Mouse (Mus musculus) right cerebral cortex, adult 18-20 months (tissue): ENCODE data around the gene Slc22a15.
"Not testable (repeated sequence)": the region's sequence is repeated elsewhere in the genome, so short reads cannot be mapped to it uniquely, and the experiment has no call there.

Source experiments
- DNase-seq: peaks from one replicate; pipeline ENCODE4 v3.0.0; 2022; ENCODE audit warnings: mixed read lengths

The Slc22a15 gene

DNA sequence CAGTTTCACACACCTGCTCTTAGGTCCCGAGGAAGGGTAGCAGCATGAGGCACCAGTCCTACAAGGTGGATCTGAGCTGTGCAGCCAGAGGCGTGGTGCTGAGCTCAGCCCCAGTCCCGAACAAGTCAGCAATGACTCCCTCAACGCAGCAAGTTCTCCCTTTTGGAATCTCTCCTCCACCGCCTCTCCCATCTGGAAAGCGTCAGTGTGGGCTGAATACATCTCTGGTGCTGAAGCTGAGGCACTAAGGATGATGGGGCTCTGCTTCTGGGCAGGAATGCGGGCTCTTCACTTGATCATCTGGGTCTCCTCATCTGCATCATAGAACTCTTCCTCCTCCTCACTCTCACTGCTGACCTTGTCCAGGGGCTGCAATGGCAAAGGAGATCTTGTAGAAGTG is 64.1 kb downstream of the Slc22a15 start:
- DNase-seq = peak; percentile 76

DNA sequence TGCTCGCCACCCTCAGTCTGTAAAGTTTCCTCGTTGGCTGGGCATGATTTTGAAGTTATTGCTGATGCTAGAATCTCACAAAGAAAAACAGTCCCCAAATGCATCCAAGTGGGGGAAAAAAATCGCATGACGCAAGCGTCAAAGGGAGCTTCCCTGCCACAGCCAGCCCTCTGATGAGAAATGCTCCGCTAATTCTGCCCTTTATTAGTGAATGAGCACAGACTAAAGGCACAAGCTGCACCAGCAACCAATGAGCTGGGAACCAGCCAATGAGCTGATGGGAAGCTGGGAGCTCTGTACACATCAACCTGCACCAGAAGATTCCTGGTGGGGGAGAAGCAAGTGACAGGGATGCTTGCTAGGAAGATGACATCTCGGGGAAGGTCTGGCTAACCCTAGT is 64.5 kb downstream of the Slc22a15 start:
- no peak for DNase-seq

DNA sequence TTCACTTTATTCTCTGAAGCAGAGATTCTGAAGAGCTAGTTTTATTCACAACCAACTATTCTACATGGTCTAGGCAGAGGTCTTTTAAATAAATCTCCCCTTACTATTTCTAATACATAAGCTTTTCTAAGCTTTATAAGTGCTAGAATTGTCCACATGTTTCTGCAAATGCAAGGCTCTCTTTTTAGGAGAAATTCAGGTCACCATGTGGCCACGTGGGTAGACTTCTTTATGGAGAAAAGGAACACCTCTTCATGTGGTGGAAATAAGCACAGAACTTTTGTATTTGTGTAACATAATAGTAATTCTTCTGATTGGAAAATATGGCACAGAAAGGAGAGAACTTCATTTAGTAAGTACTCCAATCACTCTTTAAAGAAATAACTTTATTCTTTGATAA is 70.2 kb downstream of the Slc22a15 start:
- DNase-seq = peak; percentile 16

DNA sequence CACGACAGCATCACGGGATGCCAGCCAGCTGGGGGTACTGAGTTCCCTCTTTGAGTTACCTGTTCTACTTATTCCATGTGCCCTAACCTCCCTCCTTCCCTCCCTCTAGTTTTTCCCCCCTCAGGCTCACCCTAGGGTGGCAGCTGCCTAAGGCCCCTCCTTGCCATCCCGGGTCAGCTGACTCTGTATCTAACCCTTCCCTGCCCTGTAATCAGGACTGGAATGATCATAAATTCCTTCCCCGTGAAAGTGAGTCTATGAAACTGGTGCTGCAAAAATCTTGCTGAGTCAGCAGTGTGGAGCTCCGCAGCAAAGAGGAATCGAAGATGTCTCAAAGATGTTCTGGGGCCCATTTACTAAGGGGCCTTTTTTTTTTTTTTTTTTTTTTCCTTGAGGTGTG is 72.9 kb downstream of the Slc22a15 start:
- no peak for DNase-seq

DNA sequence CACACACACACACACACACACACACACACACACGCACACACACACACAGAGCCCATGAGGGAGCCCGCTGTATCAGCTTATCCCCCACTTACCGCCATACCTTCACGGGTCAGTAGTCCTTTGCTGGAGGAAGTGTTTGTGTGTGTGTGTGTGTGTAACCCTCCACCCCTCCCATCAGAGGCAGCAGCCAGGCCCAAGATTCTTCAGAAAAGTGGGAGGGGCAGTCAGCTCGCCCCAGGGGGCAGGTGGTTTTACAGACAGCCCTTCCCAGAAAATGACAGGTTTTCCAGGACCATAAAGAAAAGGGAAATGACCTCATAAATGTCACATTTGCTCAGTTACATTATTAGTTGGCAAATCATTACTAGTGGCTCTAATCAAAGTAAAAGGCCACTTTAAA is 75.4 kb downstream of the Slc22a15 start, which contains the start of gene Mab21l3:
Gene Mab21l3 (minus strand): TSS at position 144 of the 400 bp plus-strand sequence.
- no peak for DNase-seq

DNA sequence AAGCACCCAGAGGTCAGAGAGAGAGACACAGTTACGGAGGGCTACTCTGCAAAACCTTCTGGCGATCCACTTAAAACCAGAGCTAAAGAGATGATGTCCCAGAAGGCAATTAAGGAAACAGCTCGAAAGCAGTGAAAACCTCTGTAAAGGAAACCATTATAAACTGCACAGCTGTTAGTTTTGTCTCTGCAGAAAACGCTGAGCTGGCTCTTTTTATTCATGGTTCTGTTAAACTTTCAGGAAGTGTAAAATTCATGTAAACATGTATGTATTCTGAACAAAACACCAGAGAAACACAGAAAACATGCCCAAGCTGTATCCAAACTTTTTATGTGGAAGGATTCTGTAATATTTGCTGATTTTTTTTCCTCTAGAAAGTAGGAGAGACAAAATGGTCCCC is 78.2 kb downstream of the Slc22a15 start:
- no peak for DNase-seq

DNA sequence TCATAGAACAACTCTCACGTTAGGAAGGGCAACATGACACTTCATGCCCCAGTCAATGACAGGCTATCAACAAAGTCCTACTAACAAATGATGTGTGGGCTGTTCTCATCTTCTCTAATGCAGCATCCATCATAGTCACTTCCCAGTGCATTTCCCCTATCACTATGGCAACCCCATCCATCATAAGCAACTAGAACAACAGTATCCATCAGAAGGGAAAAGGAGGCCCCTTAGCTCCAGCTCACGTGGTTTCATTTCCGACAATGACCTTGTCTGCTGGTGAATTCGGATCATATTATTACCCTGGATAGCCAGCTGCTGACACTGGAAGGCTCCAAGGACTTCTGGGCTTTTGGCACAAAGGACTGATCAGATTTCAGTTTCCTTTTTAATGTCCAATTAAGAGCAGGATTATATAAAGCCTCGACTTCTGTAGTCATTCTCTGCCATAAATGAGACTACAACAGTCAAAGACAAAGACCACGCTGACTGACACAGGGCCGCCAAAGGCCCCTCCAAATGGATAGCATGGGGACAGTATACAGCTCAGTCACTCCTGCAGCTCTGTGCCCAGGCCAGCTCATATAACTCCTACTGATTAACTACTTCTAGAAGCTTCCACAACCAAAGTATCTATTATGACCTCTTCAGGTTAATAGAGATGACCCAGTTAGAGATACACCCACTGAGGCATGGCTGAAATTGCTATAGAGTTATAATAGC is 81.7 kb downstream of the Slc22a15 start:
- DNase-seq = no peak

DNA sequence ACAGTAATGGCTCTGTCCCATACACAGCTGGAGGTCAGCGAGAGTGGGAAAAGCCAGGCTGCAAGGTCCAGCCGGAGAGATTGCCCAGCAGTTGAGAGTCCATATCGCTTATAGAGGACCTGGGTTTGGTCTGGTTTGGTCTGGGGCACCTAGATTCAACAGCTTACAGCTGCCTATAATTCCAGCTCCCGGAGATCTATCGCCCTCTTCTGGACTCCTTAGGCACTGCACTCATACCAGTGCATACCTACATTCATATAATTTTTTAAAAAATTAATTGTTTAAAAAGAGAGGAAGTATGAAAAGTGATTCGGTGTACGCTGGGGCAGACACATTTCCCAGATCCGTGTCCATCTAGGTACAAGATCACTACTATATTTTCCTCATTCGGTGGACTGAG is 84.9 kb downstream of the Slc22a15 start:
- no peak for DNase-seq

DNA sequence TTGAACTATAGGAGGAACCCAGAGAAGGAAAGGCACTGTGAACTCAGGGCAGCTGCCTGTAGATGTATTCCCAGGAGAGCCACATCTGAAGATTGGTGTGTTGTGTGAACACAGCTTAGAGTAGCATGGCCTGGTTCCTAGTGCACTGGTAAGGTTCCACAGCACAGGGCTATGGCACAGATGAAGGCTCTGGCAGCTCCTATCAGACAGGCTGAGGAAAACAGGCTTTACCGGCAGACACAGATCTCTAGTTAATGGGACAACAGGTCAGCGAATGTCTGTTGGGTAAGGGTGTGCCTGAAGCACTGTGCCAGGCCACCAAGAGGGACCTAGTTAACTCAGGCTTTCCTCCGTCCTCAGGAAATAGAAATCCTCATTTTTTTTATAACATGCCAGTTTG is 87.3 kb downstream of the Slc22a15 start:
- no peak for DNase-seq

DNA sequence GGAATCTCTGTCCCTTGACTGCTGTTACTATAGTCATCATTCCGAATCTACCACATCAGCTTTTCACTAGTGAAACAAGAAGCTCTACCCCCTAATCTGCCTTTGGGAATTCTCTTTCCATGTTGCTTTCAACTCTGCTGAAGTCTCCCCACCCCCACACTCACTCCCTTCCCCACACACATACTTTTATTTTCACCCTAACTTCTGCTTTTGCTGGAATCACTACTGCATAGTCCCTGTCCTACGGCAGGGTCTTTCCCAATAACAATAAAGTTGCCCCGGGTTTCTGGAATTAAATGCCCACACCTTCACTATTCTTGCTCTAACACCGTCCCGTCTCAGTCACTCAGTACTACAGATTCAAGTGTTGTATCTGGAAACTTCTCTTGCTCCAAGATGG is 87.7 kb downstream of the Slc22a15 start:
- no peak for DNase-seq

DNA sequence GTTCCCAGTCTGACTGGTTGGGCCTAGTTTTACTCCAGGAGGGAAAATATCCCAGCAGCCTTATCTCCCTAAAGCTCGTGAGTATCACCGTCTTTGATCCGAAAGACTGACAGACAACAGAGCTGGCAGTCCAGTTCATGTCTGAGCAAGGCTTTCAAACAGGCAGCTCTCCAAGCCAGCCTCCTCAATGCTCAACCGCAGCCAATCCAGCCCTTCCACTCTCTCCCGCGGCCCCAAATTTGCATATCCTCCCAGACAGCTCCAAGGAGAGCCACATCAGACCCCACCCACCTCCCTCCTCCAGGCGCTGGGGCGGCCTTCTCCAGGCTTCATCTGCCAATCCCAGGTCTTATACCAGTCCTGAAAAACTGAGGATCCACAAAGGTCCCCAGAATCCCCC is 88.2 kb downstream of the Slc22a15 start:
- peak; percentile 79 for DNase-seq

DNA sequence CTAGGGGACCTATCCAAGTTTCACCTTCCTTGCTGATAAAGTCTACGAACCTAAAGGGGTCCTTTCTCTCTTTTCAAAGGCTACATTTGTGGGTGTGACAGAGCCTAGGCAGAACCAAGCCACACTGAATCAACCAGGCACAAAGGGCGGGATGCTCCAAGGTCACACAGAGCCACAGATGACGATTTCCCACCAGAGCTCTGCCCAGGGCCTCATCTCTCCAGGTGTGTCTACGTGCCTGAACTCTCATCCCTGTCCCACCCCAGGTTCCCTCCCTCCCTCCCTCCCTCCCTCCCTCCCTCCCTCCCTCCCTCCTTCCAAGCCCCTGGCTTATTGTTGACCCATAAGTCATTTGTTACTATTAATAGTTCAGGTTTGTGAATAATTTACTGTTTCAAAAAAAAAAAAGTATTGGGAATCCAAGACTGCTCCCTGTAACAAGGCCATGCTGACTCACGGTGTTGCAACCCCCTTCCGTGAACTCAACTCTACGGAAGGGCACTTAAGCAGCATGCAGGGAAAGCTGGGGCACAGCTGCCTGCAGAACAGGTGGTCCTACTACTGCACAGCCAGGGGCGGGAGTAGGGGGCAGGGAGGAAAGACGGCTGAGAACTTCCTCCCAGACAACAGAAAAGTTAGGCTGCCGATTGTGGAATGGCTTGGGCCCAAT is 92.9 kb downstream of the Slc22a15 start:
- no peak for DNase-seq

DNA sequence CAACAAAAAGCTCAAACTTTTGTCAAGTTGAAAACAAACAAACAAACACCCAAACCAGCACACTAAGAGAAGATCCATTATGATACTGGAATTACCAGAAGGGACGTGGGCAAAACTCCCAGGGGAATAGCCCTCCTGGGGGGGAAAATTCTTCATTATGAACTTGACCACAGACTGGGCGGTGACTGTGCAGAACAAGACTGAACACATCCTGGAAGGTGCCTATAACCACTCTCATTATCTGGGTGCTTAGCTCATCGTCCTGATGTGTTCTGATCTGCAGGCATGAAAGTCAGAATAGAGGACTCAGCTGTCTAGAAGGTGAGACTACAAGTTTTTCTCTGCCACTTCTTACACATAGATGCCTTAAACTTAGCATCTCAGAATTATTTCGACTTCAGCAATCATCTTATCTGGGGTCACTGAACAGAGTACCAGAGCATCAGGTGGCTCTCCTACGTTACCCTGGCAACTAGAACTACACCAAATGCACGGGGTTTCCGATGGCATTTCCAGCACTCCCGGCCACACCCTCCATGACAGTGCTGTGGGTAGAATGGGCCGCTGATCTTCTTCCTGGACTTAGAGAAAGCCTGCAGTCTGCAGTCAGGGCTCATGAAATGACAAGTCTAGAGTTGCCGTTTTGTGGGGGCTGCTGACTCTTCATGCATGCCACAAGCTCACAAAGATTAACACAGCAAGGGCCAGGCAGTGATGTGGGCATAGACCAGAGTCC is 94.2 kb downstream of the Slc22a15 start:
- no peak for DNase-seq

DNA sequence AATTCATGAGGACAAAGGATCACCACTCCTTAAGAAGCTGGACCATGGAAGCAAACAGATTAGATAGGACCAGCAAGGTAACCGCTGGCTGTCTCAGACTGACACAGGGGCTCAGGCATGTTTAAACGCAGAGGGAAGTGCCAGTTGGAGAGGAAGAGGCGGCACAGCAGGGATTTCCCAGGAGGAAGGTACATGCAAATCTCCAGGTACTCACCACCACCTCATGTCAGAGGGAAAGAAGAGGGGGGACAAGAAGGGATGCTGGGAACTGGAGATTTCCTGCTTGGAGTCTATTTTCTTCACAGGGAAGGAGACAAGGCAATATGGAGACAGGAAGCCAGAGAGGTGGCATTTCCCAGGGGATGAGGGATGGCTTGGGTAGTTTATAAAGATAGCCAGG is 95.7 kb downstream of the Slc22a15 start:
- DNase-seq = no peak

DNA sequence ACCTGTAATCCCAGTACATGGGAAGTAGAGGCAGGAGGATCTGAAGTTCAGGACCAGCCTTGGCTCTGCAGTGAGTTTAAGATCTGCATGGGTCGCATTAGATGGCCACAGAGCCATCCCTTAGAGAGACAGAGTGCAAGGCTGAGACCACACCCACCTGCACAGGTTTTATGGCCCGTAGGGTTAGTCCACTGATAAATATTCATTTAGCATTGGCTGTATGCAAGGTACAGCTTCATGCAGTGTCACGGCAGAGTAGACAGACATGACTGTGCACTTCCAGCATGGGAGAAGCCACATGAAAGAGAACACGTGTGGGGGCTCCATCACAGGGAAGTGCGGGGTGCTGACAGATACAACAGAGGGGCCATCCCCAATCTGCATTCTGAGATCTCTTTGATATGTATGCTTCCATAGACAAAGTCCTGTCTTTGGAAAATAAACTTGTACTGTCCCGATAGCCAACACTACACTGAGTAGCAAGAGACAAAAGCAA is 97.0 kb downstream of the Slc22a15 start:
- DNase-seq = no peak

DNA sequence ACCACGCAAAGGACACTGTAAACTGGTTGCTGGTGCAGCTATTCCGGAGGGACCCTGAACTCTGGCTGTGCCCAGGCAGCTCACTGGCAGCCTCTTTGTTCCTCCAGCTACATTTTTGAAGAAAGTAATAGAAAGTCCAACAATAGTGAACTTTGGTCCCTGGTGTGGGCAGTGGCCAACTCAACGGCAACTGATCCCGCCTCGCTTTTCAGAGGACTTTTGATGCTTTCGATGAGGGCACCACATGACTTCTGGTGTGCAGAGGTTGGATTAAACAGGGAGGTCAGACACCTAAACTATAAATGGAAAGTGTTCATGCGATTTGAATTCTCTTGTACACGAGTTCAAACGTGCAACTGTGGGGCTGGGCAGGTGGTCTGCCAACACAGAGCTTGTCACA is 99.9 kb downstream of the Slc22a15 start:
- no peak for DNase-seq

DNA sequence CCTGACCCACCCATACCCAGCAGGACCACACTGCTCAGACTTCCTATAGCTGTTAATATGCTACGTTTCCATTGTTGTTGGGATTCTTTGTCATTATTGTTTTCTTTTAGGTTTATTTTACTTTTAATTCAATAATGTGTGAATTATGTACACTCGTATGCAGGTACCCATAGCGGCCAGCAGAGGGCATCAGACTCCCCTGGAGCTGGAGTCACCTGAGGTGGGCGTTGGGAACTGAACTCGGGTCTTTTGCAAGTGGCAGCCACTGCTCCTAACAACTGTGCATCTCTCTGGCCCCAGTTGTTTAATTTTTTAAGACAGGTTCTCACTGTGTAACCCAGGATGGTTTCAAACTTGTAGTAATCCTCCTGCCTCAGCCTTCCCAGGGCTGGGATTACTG is 102.2 kb downstream of the Slc22a15 start:
- DNase-seq = no peak

DNA sequence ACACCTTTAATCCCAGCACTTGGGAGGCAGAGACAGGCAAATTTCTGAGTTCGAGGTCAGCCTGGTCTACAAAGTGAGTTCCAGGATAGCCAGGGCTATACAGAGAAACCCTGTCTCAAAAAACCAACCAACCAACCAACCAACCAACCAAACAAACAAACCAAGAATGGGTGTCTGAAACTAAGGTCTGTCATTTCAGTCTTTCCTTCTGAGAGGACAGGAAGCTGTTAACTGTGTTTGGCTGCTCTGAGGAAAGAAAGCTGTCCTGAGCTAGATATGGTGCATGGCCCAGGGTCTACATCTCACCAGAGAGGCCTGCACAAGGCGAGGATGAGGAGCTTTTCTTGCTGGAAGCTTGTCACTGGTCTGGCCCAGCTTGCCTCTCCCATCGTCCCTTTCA is 103.5 kb downstream of the Slc22a15 start:
- DNase-seq = not testable (repeated sequence)

DNA sequence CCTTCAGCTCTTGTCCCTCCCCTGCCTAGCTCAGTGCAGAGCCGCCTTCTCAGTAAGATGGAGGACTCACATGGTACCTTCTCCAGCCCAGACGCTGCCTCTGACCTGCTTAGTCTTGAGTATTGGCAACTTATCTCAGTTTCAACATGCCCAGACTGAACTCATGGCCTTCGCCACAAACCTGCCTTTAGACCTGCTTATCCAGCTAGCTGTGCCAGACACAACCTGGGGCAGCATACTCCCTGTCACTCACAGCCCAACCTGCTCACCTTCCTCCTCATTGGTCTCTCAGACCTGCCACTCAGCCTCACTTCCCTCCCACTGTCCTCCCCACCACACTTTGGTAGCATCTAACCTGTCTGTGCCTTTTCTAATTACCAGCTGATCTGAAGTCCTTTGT is 108.2 kb downstream of the Slc22a15 start:
- DNase-seq = no peak

DNA sequence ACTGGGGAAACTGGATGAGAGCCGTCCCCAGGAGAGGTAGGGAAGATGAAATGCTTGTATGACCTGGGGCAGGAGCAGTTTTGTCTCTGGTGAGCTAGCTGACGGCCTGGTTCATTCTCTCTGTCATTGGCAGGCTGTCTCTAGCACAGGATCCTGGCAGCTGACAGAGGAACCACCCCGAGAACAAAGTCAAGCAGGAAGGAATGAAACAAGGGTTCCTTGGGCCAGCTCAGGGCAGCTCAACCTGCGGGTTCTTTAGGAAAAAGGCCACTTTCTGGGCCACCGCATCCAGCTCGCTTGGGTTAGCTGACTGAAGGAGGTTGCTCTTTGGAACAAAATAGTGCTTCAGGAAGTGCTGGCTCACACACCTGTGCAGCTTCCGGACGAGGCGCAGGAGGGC is 109.5 kb downstream of the Slc22a15 start:
- DNase-seq = no peak

DNA sequence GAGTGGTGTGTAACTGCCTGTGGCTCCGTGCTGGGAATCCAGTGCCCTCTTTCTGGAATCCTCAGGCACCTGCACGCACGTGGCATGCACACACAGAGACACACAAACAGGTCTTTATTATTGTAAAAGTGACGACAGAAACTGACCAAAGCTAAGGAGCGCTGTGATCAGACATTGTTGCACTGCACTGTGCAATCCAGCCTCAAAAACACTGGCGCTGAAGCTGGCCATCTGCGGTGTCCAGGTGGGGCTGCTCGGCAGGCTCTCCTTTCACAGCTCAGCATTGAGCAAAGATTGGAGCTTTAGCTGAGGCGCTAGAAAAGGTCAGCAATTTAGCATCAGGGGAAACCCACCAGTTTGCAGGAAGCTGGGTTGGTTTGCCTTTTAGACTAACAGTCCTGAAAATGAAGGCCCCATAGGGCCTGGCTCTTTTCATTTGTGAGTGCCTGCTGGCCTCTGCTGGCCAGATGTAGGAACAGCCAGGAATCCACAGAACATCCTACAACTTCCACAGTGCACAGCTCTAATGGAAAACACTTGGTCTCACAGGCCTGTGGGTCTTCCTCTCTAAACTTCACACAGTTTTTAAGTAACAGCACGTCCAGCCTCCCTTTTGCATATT is 111.8 kb downstream of the Slc22a15 start:
- peak; percentile 81 for DNase-seq

DNA sequence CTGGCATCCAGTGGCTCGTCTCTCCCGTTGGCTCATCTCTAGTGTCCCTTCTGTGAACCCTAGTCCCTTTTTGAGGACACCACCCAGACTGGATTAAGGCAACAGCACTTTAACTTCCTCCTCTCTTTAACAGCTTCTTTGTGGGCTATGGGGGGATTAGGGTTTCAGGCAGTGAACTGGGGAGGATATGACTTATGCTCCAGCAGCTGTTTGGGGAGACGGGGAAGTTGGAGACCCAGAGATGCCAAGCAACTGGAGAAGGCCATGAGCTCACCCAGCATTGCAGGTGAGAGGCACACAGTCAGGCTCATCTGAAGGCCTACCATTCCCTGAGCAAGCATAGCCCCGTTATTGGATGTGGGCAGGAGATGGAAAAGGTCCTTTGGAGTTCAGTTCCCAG is 112.3 kb downstream of the Slc22a15 start:
- no peak for DNase-seq

DNA sequence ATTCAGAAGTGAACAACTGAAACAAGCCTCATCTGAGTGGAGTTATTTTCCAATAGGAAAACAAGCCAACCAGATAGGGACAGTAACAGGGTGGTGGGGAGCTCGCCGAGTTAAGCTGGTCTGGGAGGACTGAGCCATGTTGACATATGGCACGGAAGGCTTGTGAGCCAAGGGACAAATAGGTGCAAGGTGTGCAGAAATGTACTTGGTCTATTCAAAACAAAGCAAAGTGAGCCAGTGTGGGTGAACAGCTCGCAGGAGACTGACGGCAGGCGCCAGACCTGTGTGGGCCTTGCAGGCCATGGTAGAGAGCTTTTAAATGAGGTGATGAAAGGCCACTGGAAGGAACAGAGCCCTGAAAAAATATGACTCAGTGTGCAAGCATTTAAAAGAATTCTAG is 116.6 kb downstream of the Slc22a15 start:
- DNase-seq = no peak
